Mouse (Mus musculus): ENCODE measurements around the gene Cast.

Cast gene

GRCm38 (mm10) chr13:74808152-74808929 lies at the start of gene Cast:
Gene Cast (minus strand): TSS chr13:74808810.
- DNase-seq: peak; percentile 73

DNA sequence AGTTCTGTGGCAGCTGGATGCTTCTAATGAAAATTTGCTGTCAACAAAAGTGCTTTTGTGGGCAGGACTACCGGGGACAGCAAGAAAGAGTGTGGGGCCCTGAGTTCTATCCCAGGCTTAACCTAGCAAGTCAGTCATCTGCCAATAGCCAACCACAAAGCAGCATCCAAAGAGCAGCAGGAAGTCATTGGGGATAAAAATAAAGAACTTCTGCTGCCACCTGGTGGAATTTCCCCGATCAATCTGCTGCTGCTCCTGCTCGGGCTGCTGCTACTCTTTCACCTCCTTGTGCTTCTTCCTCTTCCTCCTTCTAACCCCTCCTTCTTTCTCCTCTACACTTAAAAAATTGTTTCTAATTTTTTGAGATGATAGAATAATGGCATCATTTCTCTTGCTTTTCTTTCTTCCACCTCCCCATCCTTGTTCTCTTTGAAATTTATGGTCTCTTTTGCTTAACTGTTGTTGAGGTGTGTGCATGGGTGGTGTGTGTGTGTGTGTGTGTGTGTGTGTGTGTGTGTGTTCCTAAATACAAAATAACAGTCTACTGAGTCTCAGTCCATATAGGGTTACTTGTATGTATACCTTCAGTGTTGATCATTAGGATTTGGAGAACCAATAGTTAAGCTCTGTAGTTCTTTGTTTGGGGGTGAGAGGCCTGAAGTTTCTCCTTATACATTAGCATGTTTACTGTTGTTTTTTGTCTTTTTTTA lies 45.9 kb upstream of the Cast start:
- DNase-seq: peak; percentile 75

- DNase-seq: no peak
Observed at GRCm38 (mm10) chr13:74850823-74851222, 42.2 kb upstream of the Cast start.

DNA sequence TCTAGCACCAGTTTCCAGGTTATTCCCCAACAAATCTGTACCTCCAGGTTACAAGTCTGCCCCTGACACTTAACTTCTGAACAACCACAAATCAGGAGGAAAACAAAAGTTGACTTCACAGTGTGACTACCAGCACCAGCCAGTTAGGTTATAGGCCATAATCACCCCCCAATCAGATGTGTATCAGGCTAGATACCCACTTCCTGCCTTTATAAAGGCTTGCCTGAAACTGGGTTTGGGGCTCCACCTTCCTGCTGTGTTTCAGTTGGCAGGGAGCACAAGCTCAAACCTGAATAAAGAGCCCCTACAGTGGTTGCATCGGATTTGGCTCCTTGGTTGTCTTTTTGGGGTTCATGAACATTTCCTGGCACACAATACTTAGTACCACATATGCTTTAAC lies 37.3 kb upstream of the Cast start:
- no peak for DNase-seq

GRCm38 (mm10) chr13:74834543-74834942 lies 25.9 kb upstream of the Cast start:
- no peak for DNase-seq

DNA sequence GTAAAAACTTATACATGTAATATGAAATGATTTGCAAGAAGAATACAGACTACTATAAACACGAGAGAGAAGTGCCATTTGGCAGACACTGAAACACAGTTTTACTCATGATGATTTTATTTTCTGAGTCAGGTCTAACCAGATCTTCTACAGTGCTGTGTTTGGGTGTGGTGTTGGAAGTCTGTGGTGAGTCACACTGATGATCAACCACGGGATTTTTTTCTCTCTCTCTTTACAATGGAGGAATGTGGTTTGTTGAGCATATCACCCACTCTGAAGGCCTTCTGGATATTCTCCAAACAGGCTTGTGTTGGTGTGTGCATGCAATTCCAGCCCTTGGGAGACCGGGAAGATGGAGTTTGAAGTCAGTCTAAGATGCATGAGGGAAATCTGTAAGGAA lies 13.5 kb upstream of the Cast start:
- no peak for DNase-seq

- no peak for DNase-seq
Observed at GRCm38 (mm10) chr13:74815753-74816152, 7.1 kb upstream of the Cast start.

- peak; percentile 80 for DNase-seq
Observed at GRCm38 (mm10) chr13:74807446-74808151, 1.0 kb downstream of the Cast start.

DNA sequence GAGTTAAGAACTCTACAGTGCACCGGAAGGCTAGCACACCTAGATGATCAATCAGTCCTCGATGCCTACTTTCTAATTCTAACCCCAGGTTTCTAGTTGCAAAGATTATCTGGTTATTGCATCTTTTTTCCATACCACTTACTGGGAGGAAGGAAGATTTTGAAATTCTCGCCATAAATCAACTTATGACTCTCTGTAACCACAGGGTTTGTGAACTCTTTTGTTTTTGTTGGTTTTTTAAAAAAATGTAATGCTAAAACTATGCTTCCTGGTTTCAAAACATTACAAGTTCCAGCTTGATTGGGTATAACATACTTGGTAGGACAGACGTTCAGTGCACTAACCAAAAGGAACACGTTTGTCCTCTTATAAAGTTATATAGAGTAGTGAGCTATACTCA lies 1.7 kb downstream of the Cast start:
- DNase-seq: no peak

GRCm38 (mm10) chr13:74794435-74794834 lies 14.2 kb downstream of the Cast start:
- no peak for DNase-seq

DNA sequence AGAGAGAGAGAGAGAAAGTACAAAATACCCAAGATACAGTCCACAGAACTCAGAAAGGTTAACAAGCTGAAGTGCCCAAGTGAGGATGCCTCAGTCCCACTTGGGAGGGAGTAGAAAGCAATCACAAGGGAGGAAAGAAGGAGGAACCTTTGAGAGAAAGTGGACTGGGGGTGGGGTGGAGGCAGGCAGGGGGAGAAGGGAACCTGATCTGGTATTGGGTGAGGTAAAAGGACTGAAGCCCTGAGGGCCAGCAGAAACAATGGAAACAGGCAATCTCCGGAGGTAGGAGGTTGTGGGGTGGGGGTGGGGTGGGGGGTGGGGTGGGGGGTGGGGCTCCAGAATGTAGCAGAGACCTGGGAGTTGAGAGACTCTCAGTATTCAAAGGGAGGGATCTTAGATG lies 20.9 kb downstream of the Cast start:
- no peak for DNase-seq

- no peak for DNase-seq
Observed at GRCm38 (mm10) chr13:74772151-74772550, 36.5 kb downstream of the Cast start.

DNA sequence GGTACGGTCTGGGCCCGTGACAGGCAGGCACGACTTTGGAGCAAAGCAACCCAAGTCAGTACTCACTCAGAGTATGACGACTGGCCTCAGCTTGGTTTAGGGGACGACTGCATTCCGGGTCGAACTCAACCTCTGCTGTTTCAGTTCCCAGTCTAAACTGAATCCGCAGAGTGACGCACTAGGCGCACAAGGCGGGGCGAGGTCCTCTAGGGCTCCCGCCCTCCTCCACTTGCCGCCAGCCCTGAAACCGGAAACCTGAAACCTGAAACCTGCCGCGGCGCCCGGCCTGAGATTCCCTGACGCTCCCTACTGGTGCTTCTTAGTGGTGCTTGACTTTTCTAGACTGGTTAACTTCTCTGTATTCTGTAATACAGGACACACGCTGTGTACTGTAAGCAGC lies 38.1 kb downstream of the Cast start:
- peak; percentile 96 for DNase-seq

GRCm38 (mm10) chr13:74769871-74770270 lies 38.7 kb downstream of the Cast start:
- DNase-seq: peak; percentile 4

- no peak for DNase-seq
Observed at GRCm38 (mm10) chr13:74767186-74767585, 41.4 kb downstream of the Cast start.

DNA sequence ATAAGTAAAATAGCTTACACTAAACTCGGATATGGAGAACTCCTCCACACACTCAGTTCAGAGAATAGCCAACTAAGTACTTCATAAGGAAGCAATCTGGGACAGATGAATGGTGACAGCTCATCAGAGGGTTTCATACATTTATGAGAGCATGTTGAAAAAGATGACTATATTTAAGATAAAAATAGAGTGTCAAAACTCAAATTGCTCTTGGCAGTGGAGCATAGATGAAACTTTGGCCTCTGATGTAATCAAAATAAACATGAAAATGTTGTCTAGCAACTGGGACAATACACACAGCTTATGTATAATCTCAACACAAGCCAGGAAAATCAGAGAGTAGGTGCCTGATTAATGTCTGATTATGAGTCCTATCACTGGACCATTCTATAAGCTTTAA lies 45.9 kb downstream of the Cast start:
- DNase-seq: no peak

- DNase-seq: no peak
Observed at GRCm38 (mm10) chr13:74759152-74759551, 49.5 kb downstream of the Cast start.

DNA sequence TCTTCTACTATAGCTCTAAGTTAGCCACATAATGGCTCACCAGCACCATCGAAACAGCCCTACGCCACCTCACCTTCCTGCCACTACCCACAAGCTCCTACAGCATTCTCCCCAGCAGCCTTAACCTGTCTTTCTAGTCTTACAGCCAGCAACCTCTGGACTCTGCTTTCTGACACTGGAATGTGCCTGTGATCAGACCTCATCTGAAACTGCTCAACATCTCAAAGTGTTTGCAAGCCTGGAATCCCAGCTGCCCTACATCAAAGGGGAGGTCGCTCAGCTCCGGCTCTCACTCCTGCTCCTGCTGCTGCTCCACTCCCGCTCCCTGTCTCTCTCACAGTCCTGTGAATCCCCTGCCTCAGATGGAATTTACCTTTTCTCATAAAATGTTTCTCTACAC lies 65.4 kb downstream of the Cast start:
- DNase-seq: peak; percentile 35

GRCm38 (mm10) chr13:74736396-74736795 lies 72.2 kb downstream of the Cast start:
- DNase-seq: no peak

- no peak for DNase-seq
Observed at GRCm38 (mm10) chr13:74735834-74736233, 72.8 kb downstream of the Cast start.

DNA sequence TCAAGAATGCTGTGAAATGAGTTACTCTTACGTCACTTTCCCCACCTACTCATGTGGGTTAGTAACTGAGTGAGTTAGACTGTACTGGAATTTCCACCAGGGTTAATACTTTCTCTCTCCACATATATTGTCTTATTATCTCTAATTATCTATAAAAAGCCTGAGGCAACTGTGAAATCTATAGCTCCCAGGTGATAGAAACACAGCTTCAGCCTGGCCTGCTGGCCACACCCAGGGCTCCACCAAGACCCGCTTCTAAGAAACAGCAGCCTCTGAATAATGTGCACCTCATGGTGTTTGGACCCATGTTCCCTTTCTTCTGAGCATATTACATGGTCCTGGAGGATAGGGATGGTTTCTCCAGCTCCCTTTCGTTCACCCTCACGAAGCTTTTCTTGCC lies 74.9 kb downstream of the Cast start:
- no peak for DNase-seq

DNA sequence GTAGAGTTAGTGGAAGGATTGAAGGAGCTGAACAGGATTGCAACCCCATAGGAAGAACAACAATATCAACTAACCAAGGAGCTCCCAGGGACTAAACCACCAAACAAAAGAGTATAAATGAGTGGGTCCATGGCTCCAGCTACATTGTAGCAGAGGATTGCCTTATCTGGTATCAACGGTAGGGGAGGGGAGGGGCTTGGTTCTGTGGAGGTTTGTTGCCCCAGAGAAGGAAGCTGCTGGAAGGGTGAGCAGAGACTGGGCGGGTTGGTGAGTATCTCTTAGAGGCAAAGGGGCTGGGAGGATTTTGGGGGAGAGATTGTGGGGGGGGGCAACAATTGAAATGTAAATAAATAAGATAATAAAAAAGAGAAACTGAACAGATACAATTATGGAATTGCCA lies 89.6 kb downstream of the Cast start:
- no peak for DNase-seq

DNA sequence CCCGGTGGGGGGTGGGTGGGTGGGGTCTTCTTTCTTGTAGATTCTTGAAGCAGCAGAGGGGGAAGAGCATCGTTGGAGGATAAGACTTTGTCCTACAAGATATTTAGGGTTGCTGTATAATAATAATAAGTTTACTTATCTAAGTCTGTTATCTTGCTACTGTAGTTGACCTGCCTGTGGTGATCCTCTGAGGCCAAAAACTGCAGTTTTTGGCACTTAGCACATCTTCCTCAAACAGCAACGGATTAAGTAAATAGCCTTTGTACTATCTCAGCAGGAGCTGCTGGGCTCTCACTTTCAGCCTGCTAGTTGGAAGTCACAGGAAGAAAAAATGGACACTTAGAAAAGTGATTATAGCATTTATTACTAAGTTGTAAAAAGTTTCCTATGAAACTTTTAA lies 112.4 kb downstream of the Cast start:
- no peak for DNase-seq
